Mouse (Mus musculus): ENCODE measurements around the gene Vmn1r4. TPM values are rescaled to one million over a fixed set of nuclear protein-coding genes. Genes with fewer than 3 reads are reported as not detected.

Vmn1r4 gene
- polyA plus RNA-seq (2014; fragmentation: Illumina TruSeq; extraction: RNeasy Lipid Tissue Mini Kit (QIAGEN cat#74804); ENCODE audit: low read depth, low replicate concordance): not detected

GRCm38 (mm10) chr6:56923726-56924707 lies at the start of gene Vmn1r4, which contains the start of gene Nt5c3:
Gene Vmn1r4 (plus strand): TSS chr6:56924015.
Gene Nt5c3 (minus strand): TSS chr6:56923932.

GRCm38 (mm10) chr6:56969973-56970372 lies 46.2 kb downstream of the Vmn1r4 start, which contains the start of gene Vmn1r5:
Gene Vmn1r5 (plus strand): TSS chr6:56970273.

GRCm38 (mm10) chr6:56996943-56997342 lies 73.1 kb downstream of the Vmn1r4 start, which contains the start of gene Vmn1r6:
Gene Vmn1r6 (plus strand): TSS chr6:56997243.

Other genes starting within 250 kb of the Vmn1r4 start
- 13.6 TPM for gene Lsm5, start 219.3 kb upstream of the Vmn1r4 start, polyA plus RNA-seq (2014; fragmentation: Illumina TruSeq; extraction: RNeasy Lipid Tissue Mini Kit (QIAGEN cat#74804); ENCODE audit: low read depth, low replicate concordance)
- gene Avl9, start 209.1 kb upstream of the Vmn1r4 start, polyA plus RNA-seq (2014; fragmentation: Illumina TruSeq; extraction: RNeasy Lipid Tissue Mini Kit (QIAGEN cat#74804); ENCODE audit: low read depth, low replicate concordance): 4.4 TPM
- gene Kbtbd2, start 126.2 kb upstream of the Vmn1r4 start, polyA plus RNA-seq (2014; fragmentation: Illumina TruSeq; extraction: RNeasy Lipid Tissue Mini Kit (QIAGEN cat#74804); ENCODE audit: low read depth, low replicate concordance): 18.6 TPM
- 99.7 TPM for gene Fkbp9, start 92.0 kb upstream of the Vmn1r4 start, polyA plus RNA-seq (2014; fragmentation: Illumina TruSeq; extraction: RNeasy Lipid Tissue Mini Kit (QIAGEN cat#74804); ENCODE audit: low read depth, low replicate concordance)
- 79.6 TPM for gene Nt5c3, start 83 bp upstream of the Vmn1r4 start, polyA plus RNA-seq (2014; fragmentation: Illumina TruSeq; extraction: RNeasy Lipid Tissue Mini Kit (QIAGEN cat#74804); ENCODE audit: low read depth, low replicate concordance)
- not detected for gene Vmn1r5, start 46.3 kb downstream of the Vmn1r4 start, polyA plus RNA-seq (2014; fragmentation: Illumina TruSeq; extraction: RNeasy Lipid Tissue Mini Kit (QIAGEN cat#74804); ENCODE audit: low read depth, low replicate concordance)
- not detected for gene Vmn1r6, start 73.2 kb downstream of the Vmn1r4 start, polyA plus RNA-seq (2014; fragmentation: Illumina TruSeq; extraction: RNeasy Lipid Tissue Mini Kit (QIAGEN cat#74804); ENCODE audit: low read depth, low replicate concordance)
- gene Vmn1r7, start 101.3 kb downstream of the Vmn1r4 start, polyA plus RNA-seq (2014; fragmentation: Illumina TruSeq; extraction: RNeasy Lipid Tissue Mini Kit (QIAGEN cat#74804); ENCODE audit: low read depth, low replicate concordance): not detected
- not detected for gene Vmn1r8, start 108.3 kb downstream of the Vmn1r4 start, polyA plus RNA-seq (2014; fragmentation: Illumina TruSeq; extraction: RNeasy Lipid Tissue Mini Kit (QIAGEN cat#74804); ENCODE audit: low read depth, low replicate concordance)
- not detected for gene Vmn1r9, start 142.8 kb downstream of the Vmn1r4 start, polyA plus RNA-seq (2014; fragmentation: Illumina TruSeq; extraction: RNeasy Lipid Tissue Mini Kit (QIAGEN cat#74804); ENCODE audit: low read depth, low replicate concordance)
- not detected for gene Vmn1r10, start 185.4 kb downstream of the Vmn1r4 start, polyA plus RNA-seq (2014; fragmentation: Illumina TruSeq; extraction: RNeasy Lipid Tissue Mini Kit (QIAGEN cat#74804); ENCODE audit: low read depth, low replicate concordance)
- not detected for gene Vmn1r11, start 209.4 kb downstream of the Vmn1r4 start, polyA plus RNA-seq (2014; fragmentation: Illumina TruSeq; extraction: RNeasy Lipid Tissue Mini Kit (QIAGEN cat#74804); ENCODE audit: low read depth, low replicate concordance)
- not detected for gene Vmn1r12, start 232.9 kb downstream of the Vmn1r4 start, polyA plus RNA-seq (2014; fragmentation: Illumina TruSeq; extraction: RNeasy Lipid Tissue Mini Kit (QIAGEN cat#74804); ENCODE audit: low read depth, low replicate concordance)

Measured in heart, adult 10 weeks (tissue).